Mouse (Mus musculus): ENCODE results near the gene Paxip1. TPM values are rescaled to one million over a fixed set of nuclear protein-coding genes. Genes with fewer than 3 reads are reported as not detected.

Gene Paxip1
- 8.2 TPM for polyA plus RNA-seq (2012; fragmentation: generic; extraction: Trizol)

DNA sequence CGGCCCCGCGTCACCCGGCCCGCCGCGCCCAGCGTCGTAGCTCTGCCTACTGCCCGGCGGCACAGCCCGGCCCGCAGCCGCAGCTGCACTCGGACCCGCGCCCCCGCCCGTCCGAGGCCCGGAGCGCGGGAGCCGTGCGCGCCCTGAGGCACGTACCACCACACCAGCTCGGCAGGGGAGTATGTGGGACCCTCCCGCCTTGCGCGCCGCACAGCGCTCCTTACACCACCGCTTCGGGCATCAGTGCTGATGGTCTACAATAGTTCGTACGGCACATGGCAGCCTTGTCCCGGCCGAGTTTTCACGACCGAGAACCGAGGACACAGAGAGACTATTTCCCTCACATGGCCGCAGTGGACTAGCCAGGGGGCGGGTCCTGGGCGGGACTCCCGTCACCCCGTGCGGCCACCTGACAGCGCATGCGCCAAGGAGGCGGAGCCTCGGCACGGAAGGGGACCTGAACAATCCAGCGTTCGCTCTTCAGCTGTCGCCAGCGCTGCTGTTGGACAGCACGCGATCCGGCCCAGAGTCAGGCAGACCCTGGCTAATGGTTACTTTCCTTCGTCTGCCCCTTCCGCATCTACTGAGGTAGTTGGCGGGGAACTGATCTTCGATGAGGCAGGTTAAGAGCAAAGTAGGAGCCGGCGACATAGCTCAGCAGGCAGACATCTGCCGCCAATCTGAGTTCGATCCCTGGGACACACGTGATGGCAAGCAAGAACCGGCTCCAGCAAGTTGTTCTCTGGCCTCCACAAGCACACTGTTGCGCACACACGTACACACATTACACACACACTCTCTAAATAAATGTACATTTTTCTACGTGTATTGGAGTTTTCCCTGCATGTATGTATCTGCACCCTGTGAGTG lies at the start of gene Paxip1:
Paxip1 (minus strand) TSS at position 389 of the 870 bp plus-strand sequence.
- Histone ChIP-seq H3ac (ENCODE audit: control insufficient read depth, insufficient read length) (peak within 1 kb of the TSS; percentile 69), H3K4me3 (peak within 1 kb of the TSS; percentile 63), H3K79me2 (ENCODE audit: control insufficient read depth, insufficient read depth) (peaks cover 19% of the 10 kb centered on the region), H3K27me3 (ENCODE audit: control insufficient read depth, insufficient read depth, insufficient read length) (no peaks in the 10 kb centered on the region), H3K36me3 (ENCODE audit: control insufficient read depth, insufficient read depth) (peaks cover 11% of the 10 kb centered on the region), H3K4me2 (ENCODE audit: low read depth) (peak within 1 kb of the TSS; percentile 84)
- TF ChIP-seq TCF12 (IDR thresholded peaks at IDR 0.05; ENCODE audit: insufficient read depth, poor library complexity, severe bottlenecking) = no peak
- no peak for TF ChIP-seq CEBPB (IDR thresholded peaks at IDR 0.05; ENCODE audit: insufficient read depth, poor library complexity, severe bottlenecking)
- TF ChIP-seq POLR2AphosphoS2 (IDR thresholded peaks at IDR 0.05; ENCODE audit: insufficient read length, low read depth) = peak; percentile 100
- peak; percentile 100 for TF ChIP-seq POLR2A (IDR thresholded peaks at IDR 0.05; ENCODE audit: insufficient read length, low read depth)
- TF ChIP-seq MYOG (IDR thresholded peaks at IDR 0.05; ENCODE audit: control insufficient read depth in 1 of 3, insufficient read depth in 1 of 3, insufficient read length in 2 of 3, low read depth in 2 of 3) = peak; percentile 52 to 95 (median 92)
- peak; percentile 23 for TF ChIP-seq TCF3 (IDR thresholded peaks at IDR 0.05; ENCODE audit: insufficient read length, low read depth)
- peak; percentile 53 for TF ChIP-seq USF1 (IDR thresholded peaks at IDR 0.05; ENCODE audit: low read depth)
- peak; percentile 56 for TF ChIP-seq REST (IDR thresholded peaks at IDR 0.05; ENCODE audit: insufficient read depth, insufficient read length)
- TF ChIP-seq MYOD1 (IDR thresholded peaks at IDR 0.05; ENCODE audit: control insufficient read depth in 1 of 3, insufficient read length in 2 of 3, low read depth in 2 of 3) = peak in 2 of 3 experiments; percentile 89 to 90
- TF ChIP-seq E2F4 (IDR thresholded peaks at IDR 0.05; ENCODE audit: insufficient read depth) = peak; percentile 60
- TF ChIP-seq MAX (IDR thresholded peaks at IDR 0.05; ENCODE audit: low read depth) = no peak

GRCm38 (mm10) chr5:27838061-27838460 lies 46.6 kb upstream of the Paxip1 start:
- Histone ChIP-seq H3K4me2 (ENCODE audit: low read depth) (no peak overlapping the region), H3K4me3 (no peak overlapping the region), H3ac (ENCODE audit: control insufficient read depth, insufficient read length) (no peak overlapping the region), H3K36me3 (ENCODE audit: control insufficient read depth, insufficient read depth) (no peaks in the 10 kb centered on the region), H3K27me3 (ENCODE audit: control insufficient read depth, insufficient read depth, insufficient read length) (no peaks in the 10 kb centered on the region), H3K79me2 (ENCODE audit: control insufficient read depth, insufficient read depth) (no peaks in the 10 kb centered on the region)
- no peak for TF ChIP-seq USF1 (IDR thresholded peaks at IDR 0.05; ENCODE audit: low read depth)
- no peak for TF ChIP-seq MYOD1 (IDR thresholded peaks at IDR 0.05; ENCODE audit: control insufficient read depth in 1 of 3, insufficient read length in 2 of 3, low read depth in 2 of 3)
- no peak for TF ChIP-seq POLR2AphosphoS2 (IDR thresholded peaks at IDR 0.05; ENCODE audit: insufficient read length, low read depth)
- no peak for TF ChIP-seq REST (IDR thresholded peaks at IDR 0.05; ENCODE audit: insufficient read depth, insufficient read length)
- TF ChIP-seq E2F4 (IDR thresholded peaks at IDR 0.05; ENCODE audit: insufficient read depth) = no peak
- TF ChIP-seq TCF12 (IDR thresholded peaks at IDR 0.05; ENCODE audit: insufficient read depth, poor library complexity, severe bottlenecking) = no peak
- TF ChIP-seq SRF (IDR thresholded peaks at IDR 0.05; ENCODE audit: control insufficient read depth, insufficient read length, low read depth) = no peak

GRCm38 (mm10) chr5:27835096-27835495 lies 43.6 kb upstream of the Paxip1 start:
- Histone ChIP-seq H3K79me2 (ENCODE audit: control insufficient read depth, insufficient read depth) (no peaks in the 10 kb centered on the region), H3K4me3 (no peak overlapping the region), H3K36me3 (ENCODE audit: control insufficient read depth, insufficient read depth) (no peaks in the 10 kb centered on the region), H3K4me2 (ENCODE audit: low read depth) (no peak overlapping the region), H3ac (ENCODE audit: control insufficient read depth, insufficient read length) (no peak overlapping the region), H3K27me3 (ENCODE audit: control insufficient read depth, insufficient read depth, insufficient read length) (no peaks in the 10 kb centered on the region)
- TF ChIP-seq E2F4 (IDR thresholded peaks at IDR 0.05; ENCODE audit: insufficient read depth) (no peak), MAX (IDR thresholded peaks at IDR 0.05; ENCODE audit: low read depth) (no peak), SRF (IDR thresholded peaks at IDR 0.05; ENCODE audit: control insufficient read depth, insufficient read length, low read depth) (no peak), TCF12 (IDR thresholded peaks at IDR 0.05; ENCODE audit: insufficient read depth, poor library complexity, severe bottlenecking) (no peak), POLR2AphosphoS2 (IDR thresholded peaks at IDR 0.05; ENCODE audit: insufficient read length, low read depth) (no peak), POLR2A (IDR thresholded peaks at IDR 0.05; ENCODE audit: insufficient read length, low read depth) (no peak), REST (IDR thresholded peaks at IDR 0.05; ENCODE audit: insufficient read depth, insufficient read length) (no peak), USF1 (IDR thresholded peaks at IDR 0.05; ENCODE audit: low read depth) (no peak), TCF3 (IDR thresholded peaks at IDR 0.05; ENCODE audit: insufficient read length, low read depth) (no peak), MYOG (IDR thresholded peaks at IDR 0.05; ENCODE audit: control insufficient read depth in 1 of 3, insufficient read depth in 1 of 3, insufficient read length in 2 of 3, low read depth in 2 of 3) (no peak), MYOD1 (IDR thresholded peaks at IDR 0.05; ENCODE audit: control insufficient read depth in 1 of 3, insufficient read length in 2 of 3, low read depth in 2 of 3) (no peak), CEBPB (IDR thresholded peaks at IDR 0.05; ENCODE audit: insufficient read depth, poor library complexity, severe bottlenecking) (no peak)

- no peak overlapping the region for H3ac ChIP-seq (ENCODE audit: control insufficient read depth, insufficient read length)
- H3K4me2 ChIP-seq (ENCODE audit: low read depth) = no peak overlapping the region
- H3K27me3 ChIP-seq (ENCODE audit: control insufficient read depth, insufficient read depth, insufficient read length) = no peaks in the 10 kb centered on the region
- no peaks in the 10 kb centered on the region for H3K36me3 ChIP-seq (ENCODE audit: control insufficient read depth, insufficient read depth)
- H3K79me2 ChIP-seq (ENCODE audit: control insufficient read depth, insufficient read depth) = no peaks in the 10 kb centered on the region
- no peak for TF ChIP-seq TCF3 (IDR thresholded peaks at IDR 0.05; ENCODE audit: insufficient read length, low read depth)
- no peak overlapping the region for H3K4me3 ChIP-seq
Observed at GRCm38 (mm10) chr5:27827971-27828370, 36.5 kb upstream of the Paxip1 start.

GRCm38 (mm10) chr5:27821161-27821560 lies 29.7 kb upstream of the Paxip1 start:
- Histone ChIP-seq H3K4me3 (no peak overlapping the region), H3ac (ENCODE audit: control insufficient read depth, insufficient read length) (no peak overlapping the region), H3K27me3 (ENCODE audit: control insufficient read depth, insufficient read depth, insufficient read length) (no peaks in the 10 kb centered on the region), H3K4me2 (ENCODE audit: low read depth) (no peak overlapping the region), H3K79me2 (ENCODE audit: control insufficient read depth, insufficient read depth) (no peaks in the 10 kb centered on the region), H3K36me3 (ENCODE audit: control insufficient read depth, insufficient read depth) (no peaks in the 10 kb centered on the region)
- no peak for TF ChIP-seq E2F4 (IDR thresholded peaks at IDR 0.05; ENCODE audit: insufficient read depth)
- TF ChIP-seq MYOG (IDR thresholded peaks at IDR 0.05; ENCODE audit: control insufficient read depth in 1 of 3, insufficient read depth in 1 of 3, insufficient read length in 2 of 3, low read depth in 2 of 3) = no peak
- TF ChIP-seq POLR2AphosphoS2 (IDR thresholded peaks at IDR 0.05; ENCODE audit: insufficient read length, low read depth) = no peak
- no peak for TF ChIP-seq MYOD1 (IDR thresholded peaks at IDR 0.05; ENCODE audit: control insufficient read depth in 1 of 3, insufficient read length in 2 of 3, low read depth in 2 of 3)
- TF ChIP-seq REST (IDR thresholded peaks at IDR 0.05; ENCODE audit: insufficient read depth, insufficient read length) = no peak
- TF ChIP-seq POLR2A (IDR thresholded peaks at IDR 0.05; ENCODE audit: insufficient read length, low read depth) = no peak
- no peak for TF ChIP-seq TCF3 (IDR thresholded peaks at IDR 0.05; ENCODE audit: insufficient read length, low read depth)
- no peak for TF ChIP-seq USF1 (IDR thresholded peaks at IDR 0.05; ENCODE audit: low read depth)
- TF ChIP-seq CEBPB (IDR thresholded peaks at IDR 0.05; ENCODE audit: insufficient read depth, poor library complexity, severe bottlenecking) = no peak
- no peak for TF ChIP-seq TCF12 (IDR thresholded peaks at IDR 0.05; ENCODE audit: insufficient read depth, poor library complexity, severe bottlenecking)
- TF ChIP-seq SRF (IDR thresholded peaks at IDR 0.05; ENCODE audit: control insufficient read depth, insufficient read length, low read depth) = no peak
- no peak for TF ChIP-seq MAX (IDR thresholded peaks at IDR 0.05; ENCODE audit: low read depth)
